Mouse (Mus musculus) hindbrain, embryonic 12.5 days (tissue): ENCODE data around the gene Fcf1. TPM values are rescaled to one million over a fixed set of nuclear protein-coding genes. Genes with fewer than 3 reads are reported as not detected.

Source experiments
- ATAC-seq: fragments of 200-750 bp; cut with Nextera tagmentation; 2 replicates; pipeline ENCODE4 v1.8.0; 2017; ENCODE audit warnings: moderate TSS enrichment; ENCODE audit not compliant: low FRiP score
- H3K27ac ChIP-seq: fragments of 300-500 bp; sonication (generic); 2 replicates; pipeline ENCODE4 v1.5.1; 2016; ENCODE audit warnings: mild to moderate bottlenecking
- H3K27me3 ChIP-seq: fragments of 300-500 bp; sonication (generic); 2 replicates; pipeline ENCODE4 v1.6.1; 2016; ENCODE audit warnings: mild to moderate bottlenecking
- H3K36me3 ChIP-seq: fragments of 300-500 bp; sonication (generic); 2 replicates; pipeline ENCODE4 v1.6.1; 2016; ENCODE audit warnings: mild to moderate bottlenecking
- H3K4me1 ChIP-seq: fragments of 300-500 bp; sonication (generic); 2 replicates; pipeline ENCODE4 v1.6.1; 2016
- H3K4me2 ChIP-seq: fragments of 300-500 bp; sonication (generic); replicated peaks from 2 replicates; pipeline ENCODE4 v1.6.1; 2016; ENCODE audit warnings: mild to moderate bottlenecking
- H3K4me3 ChIP-seq: fragments of 300-500 bp; sonication (generic); 2 replicates; pipeline ENCODE4 v1.5.1; 2016; ENCODE audit warnings: mild to moderate bottlenecking
- H3K9ac ChIP-seq: fragments of 300-500 bp; sonication (generic); 2 replicates; pipeline ENCODE4 v1.6.1; 2016; ENCODE audit warnings: mild to moderate bottlenecking, moderate library complexity
- H3K9me3 ChIP-seq: fragments of 300-500 bp; sonication (generic); replicated peaks from 2 replicates; pipeline ENCODE4 v1.6.1; 2016; ENCODE audit warnings: mild to moderate bottlenecking
- WGBS: fragments of 180-500 bp; shearing (Covaris S2); methylation state at CpG from one replicate; pipeline ENCODE4 v1.1.7; 2016; 5-methylcytosine and 5-hydroxymethylcytosine counted together
- polyA plus RNA-seq: library from polyadenylated mRNA; unstranded; fragments of >200 nt; fragmentation: Nextera tagmentation; extraction: Ambion mirVana; gene quantifications from 2 replicates; pipeline ENCODE4 v1.2.1, GENCODE M21; 2016

Gene Fcf1
- polyA plus RNA-seq, 1 experiment from 2014 or later: 120 TPM

GRCm38 (mm10) chr12:84944813-84945553 is 25.7 kb upstream of the Fcf1 start:
- H3K27me3 ChIP-seq: no peaks in the 10 kb centered on the region
- no peak for ATAC-seq
- no peaks in the 10 kb centered on the region for H3K4me1 ChIP-seq
- H3K9me3 ChIP-seq: no peaks in the 10 kb centered on the region
- WGBS: 90% methylated on average over 9 of the region's 9 CpGs
- no peak overlapping the region for H3K27ac ChIP-seq
- H3K4me3 ChIP-seq: no peak overlapping the region
- H3K4me2 ChIP-seq: no peak overlapping the region
- peaks cover 67% of the 10 kb centered on the region for H3K36me3 ChIP-seq
- no peak overlapping the region for H3K9ac ChIP-seq

- Histone ChIP-seq H3K9ac (no peak overlapping the region), H3K27ac (no peak overlapping the region), H3K4me3 (no peak overlapping the region), H3K36me3 (peaks cover 53% of the 10 kb centered on the region), H3K4me2 (no peak overlapping the region), H3K4me1 (no peaks in the 10 kb centered on the region), H3K27me3 (no peaks in the 10 kb centered on the region), H3K9me3 (no peaks in the 10 kb centered on the region)
- ATAC-seq: no peak
- WGBS: 82% methylated on average over 2 of the region's 2 CpGs
These were observed 22.7 kb upstream of the Fcf1 start for GRCm38 (mm10) chr12:84947894-84948583.

- peaks cover 52% of the 10 kb centered on the region for H3K36me3 ChIP-seq
- H3K4me2 ChIP-seq: no peak overlapping the region
- H3K4me1 ChIP-seq: no peaks in the 10 kb centered on the region
- no peak overlapping the region for H3K9ac ChIP-seq
- H3K27ac ChIP-seq: no peak overlapping the region
- WGBS: 91% methylated on average over 6 of the region's 6 CpGs
- H3K4me3 ChIP-seq: no peak overlapping the region
- no peak for ATAC-seq
- no peaks in the 10 kb centered on the region for H3K9me3 ChIP-seq
- no peaks in the 10 kb centered on the region for H3K27me3 ChIP-seq
These were observed 22.0 kb upstream of the Fcf1 start for GRCm38 (mm10) chr12:84948584-84949285.

- no peak overlapping the region for H3K27ac ChIP-seq
- no peak for ATAC-seq
These were observed 19.9 kb upstream of the Fcf1 start for GRCm38 (mm10) chr12:84950763-84951162.

GRCm38 (mm10) chr12:84951531-84951930 is 19.2 kb upstream of the Fcf1 start:
- Histone ChIP-seq H3K9me3 (no peaks in the 10 kb centered on the region), H3K4me1 (no peaks in the 10 kb centered on the region), H3K27me3 (no peaks in the 10 kb centered on the region), H3K4me3 (no peak overlapping the region), H3K27ac (no peak overlapping the region), H3K36me3 (peaks cover 42% of the 10 kb centered on the region), H3K4me2 (no peak overlapping the region), H3K9ac (no peak overlapping the region)
- WGBS: 50% methylated on average over 8 of the region's 8 CpGs
- ATAC-seq: no peak

More at GRCm38 (mm10) chr12:84950763-84951162, 19.9 kb upstream of the Fcf1 start:
- Histone ChIP-seq H3K27me3 (no peaks in the 10 kb centered on the region), H3K9me3 (no peaks in the 10 kb centered on the region), H3K36me3 (peaks cover 42% of the 10 kb centered on the region), H3K9ac (no peak overlapping the region), H3K4me3 (no peak overlapping the region), H3K4me2 (no peak overlapping the region), H3K4me1 (no peaks in the 10 kb centered on the region)
- 89% methylated on average over 6 of the region's 6 CpGs for WGBS

- Histone ChIP-seq H3K27me3 (no peaks in the 10 kb centered on the region), H3K4me3 (no peak overlapping the region), H3K9me3 (no peaks in the 10 kb centered on the region), H3K4me2 (no peak overlapping the region), H3K36me3 (peaks cover 36% of the 10 kb centered on the region), H3K27ac (no peak overlapping the region), H3K9ac (no peak overlapping the region), H3K4me1 (no peaks in the 10 kb centered on the region)
- WGBS: 75% methylated on average over 1 of the region's 1 CpGs
- no peak for ATAC-seq
These were observed 18.3 kb upstream of the Fcf1 start for GRCm38 (mm10) chr12:84952351-84952750.

GRCm38 (mm10) chr12:84956317-84956716 is 14.4 kb upstream of the Fcf1 start:
- Histone ChIP-seq H3K4me3 (no peak overlapping the region), H3K9me3 (no peaks in the 10 kb centered on the region), H3K4me2 (no peak overlapping the region), H3K9ac (no peak overlapping the region), H3K27me3 (no peaks in the 10 kb centered on the region), H3K4me1 (no peaks in the 10 kb centered on the region), H3K36me3 (peaks cover 18% of the 10 kb centered on the region; the same call in 1 of the 2 replicates), H3K27ac (no peak overlapping the region)
- 94% methylated on average over 3 of the region's 3 CpGs for WGBS
- no peak for ATAC-seq

- 87% methylated on average over 1 of the region's 1 CpGs for WGBS
- no peak overlapping the region for H3K9ac ChIP-seq
- H3K4me1 ChIP-seq: no peaks in the 10 kb centered on the region
- H3K27me3 ChIP-seq: no peaks in the 10 kb centered on the region
- no peak overlapping the region for H3K4me3 ChIP-seq
- peaks cover 15% of the 10 kb centered on the region; the same call in 1 of the 2 replicates for H3K36me3 ChIP-seq
- H3K27ac ChIP-seq: no peak overlapping the region
- no peak for ATAC-seq
- H3K9me3 ChIP-seq: no peaks in the 10 kb centered on the region
- no peak overlapping the region for H3K4me2 ChIP-seq
These were observed 11.8 kb upstream of the Fcf1 start for GRCm38 (mm10) chr12:84958794-84959356.

- no peak for ATAC-seq
- Histone ChIP-seq H3K27ac (no peak overlapping the region), H3K9ac (no peak overlapping the region), H3K27me3 (no peaks in the 10 kb centered on the region), H3K4me2 (no peak overlapping the region), H3K4me3 (no peak overlapping the region), H3K9me3 (no peaks in the 10 kb centered on the region), H3K36me3 (peaks cover 16% of the 10 kb centered on the region), H3K4me1 (0 out of 2 replicates have a peak, but pooled peaks cover under 1% of the 10 kb centered on the region)
- WGBS: 89% methylated on average over 7 of the region's 7 CpGs
These were observed 8.1 kb upstream of the Fcf1 start for GRCm38 (mm10) chr12:84962606-84963005.

- WGBS: 89% methylated on average over 16 of the region's 16 CpGs
- H3K9ac ChIP-seq: peak overlapping the region; percentile 82
These were observed 1.7 kb upstream of the Fcf1 start for GRCm38 (mm10) chr12:84968831-84969655.

GRCm38 (mm10) chr12:84969656-84970427 is 855 bp upstream of the Fcf1 start:
- Histone ChIP-seq H3K9ac (peak overlapping the region; percentile 82), H3K4me3 (peak overlapping the region; percentile 86), H3K4me1 (peaks cover 20% of the 10 kb centered on the region), H3K4me2 (peak overlapping the region; percentile 98), H3K27ac (no peak overlapping the region), H3K36me3 (peaks cover 22% of the 10 kb centered on the region), H3K27me3 (no peaks in the 10 kb centered on the region), H3K9me3 (no peaks in the 10 kb centered on the region)
- 32% methylated on average over 15 of the region's 15 CpGs for WGBS
- ATAC-seq: no peak

More at GRCm38 (mm10) chr12:84968831-84969655, 1.7 kb upstream of the Fcf1 start:
- no peaks in the 10 kb centered on the region for H3K9me3 ChIP-seq
- no peak overlapping the region for H3K27ac ChIP-seq
- no peaks in the 10 kb centered on the region for H3K27me3 ChIP-seq
- ATAC-seq: no peak
- peaks cover 20% of the 10 kb centered on the region for H3K4me1 ChIP-seq
- peaks cover 17% of the 10 kb centered on the region for H3K36me3 ChIP-seq
- peak overlapping the region; percentile 98 for H3K4me2 ChIP-seq
- peak overlapping the region; percentile 86 for H3K4me3 ChIP-seq
